Mouse (Mus musculus): ENCODE measurements around the gene Abca17. TPM values are rescaled to one million over a fixed set of nuclear protein-coding genes. Genes with fewer than 3 reads are reported as not detected.

Abca17 gene
- total and polyA plus RNA-seq, 3 experiments, result 0.09 to 0.10 TPM; not detected in 1

DNA sequence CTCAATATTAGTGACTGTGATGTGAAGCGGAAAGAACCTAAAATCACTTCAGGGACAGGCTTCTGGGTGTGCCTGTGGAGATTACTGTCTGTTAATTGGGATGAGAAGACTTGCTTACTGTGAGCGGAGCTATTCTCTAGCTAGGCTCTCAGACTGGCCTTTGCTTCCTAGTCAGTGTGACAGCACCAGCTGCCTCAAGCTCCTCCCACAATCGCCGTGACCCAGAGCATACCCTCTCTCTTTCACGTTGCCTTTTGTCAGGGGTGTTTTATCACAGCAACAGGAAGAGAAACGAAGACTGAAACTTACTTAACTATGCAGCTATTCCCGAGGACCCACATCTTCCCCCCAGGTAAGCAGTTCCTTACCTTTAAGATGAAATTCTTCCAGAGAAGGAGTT, 4.0 kb downstream of the Abca17 start:
- no peak for DNase-seq

GRCm38 (mm10) chr17:24344672-24345071, 6.2 kb downstream of the Abca17 start:
- no peak for DNase-seq

- DNase-seq, result no peak
These were observed 23.2 kb downstream of the Abca17 start for GRCm38 (mm10) chr17:24327656-24328055.

DNA sequence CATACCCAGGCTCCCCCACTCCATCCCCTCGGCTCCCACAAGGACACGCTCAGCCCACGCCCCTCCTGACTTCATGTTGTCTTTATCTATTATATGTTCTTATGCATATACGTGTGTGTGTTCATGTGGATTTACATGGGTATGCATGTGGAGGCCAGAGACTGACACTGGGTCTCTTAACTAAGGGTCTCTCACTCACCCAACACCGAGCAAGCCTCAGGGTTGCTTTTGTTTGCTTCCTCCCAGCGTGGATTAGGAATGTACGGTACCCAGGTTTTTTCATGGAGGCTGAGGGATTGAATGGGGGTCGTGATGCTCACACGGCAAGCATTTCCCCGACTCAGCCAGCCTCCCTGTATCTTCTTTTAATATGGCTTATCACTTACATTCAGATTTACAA, 25.8 kb downstream of the Abca17 start:
- no peak for DNase-seq

DNA sequence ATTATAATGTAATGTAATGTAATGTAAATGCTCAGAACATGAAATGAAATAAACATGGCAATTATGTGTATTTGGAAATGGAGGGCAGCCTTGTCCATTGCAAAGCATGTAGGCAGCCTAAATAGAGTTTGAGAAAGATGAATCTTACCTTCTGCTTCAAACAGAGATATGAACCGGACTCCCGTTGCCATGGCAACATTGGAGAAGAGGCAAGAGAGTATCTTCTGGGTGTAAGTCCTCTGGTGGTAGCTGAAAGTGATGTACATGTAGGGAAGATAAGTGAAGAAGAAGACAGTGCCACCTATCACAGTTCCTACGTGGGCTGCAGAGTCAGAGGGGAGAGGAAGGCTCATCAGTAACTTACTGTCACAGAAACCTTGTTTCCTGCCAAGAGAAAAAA, 30.0 kb downstream of the Abca17 start:
- DNase-seq, result no peak

DNA sequence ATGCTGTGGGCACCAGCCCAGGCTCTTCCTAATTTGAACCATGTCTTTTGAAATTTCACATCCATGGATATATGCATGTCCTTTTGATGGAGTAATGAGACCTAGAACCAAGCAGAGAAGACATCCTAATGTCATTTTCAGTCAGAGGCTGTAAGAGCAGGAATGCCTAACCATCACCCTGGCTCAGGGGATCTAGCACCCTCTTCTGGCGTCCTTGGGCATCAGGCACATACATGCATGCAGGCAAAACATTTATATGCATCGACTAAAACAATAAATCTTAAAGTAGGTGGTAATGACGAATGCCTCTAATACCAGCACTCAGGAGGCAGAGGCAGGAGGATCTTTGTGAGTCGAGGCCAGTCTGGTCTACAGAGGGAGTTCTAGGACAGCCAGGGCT, 43.4 kb downstream of the Abca17 start:
- peak; percentile 52 for DNase-seq

DNA sequence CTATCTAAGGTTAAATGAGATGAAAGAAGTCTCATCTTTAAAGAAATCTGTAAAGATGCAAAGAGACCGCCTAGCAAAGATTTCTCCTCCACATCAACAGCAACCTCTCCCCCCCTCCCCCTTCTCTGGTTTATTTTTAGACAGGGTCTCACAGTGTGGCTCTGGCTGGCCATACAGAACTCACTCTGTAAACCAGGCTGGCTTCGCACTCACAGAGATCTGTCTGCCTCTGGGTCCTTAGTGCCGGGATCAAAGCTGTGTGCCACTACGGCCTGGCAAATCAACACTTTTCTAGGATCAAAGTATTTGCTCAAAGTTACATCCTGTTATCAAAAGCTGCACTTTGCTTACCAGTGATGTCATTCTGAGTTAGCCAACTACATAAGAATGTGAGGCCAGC, 50.2 kb downstream of the Abca17 start:
- no peak for DNase-seq

DNA sequence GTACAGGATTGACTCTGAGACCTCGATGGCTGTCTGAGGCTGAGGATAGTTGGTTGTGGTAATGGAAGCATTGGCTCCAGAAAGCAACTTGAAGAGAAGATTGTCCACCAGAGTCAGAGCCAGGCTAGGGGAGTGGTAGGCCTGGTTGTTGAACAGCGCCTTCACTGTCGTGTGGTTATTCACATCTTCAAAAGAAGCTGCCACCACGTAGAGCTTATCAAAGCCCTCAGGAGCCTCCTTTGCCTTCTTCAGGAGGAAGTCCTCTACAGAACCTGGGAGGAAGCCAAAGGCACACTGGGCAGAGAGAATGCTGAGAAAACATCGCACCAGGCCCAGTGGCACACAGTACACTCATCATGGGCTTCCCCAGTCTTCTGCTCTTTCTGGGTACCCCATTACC, 61.5 kb downstream of the Abca17 start:
- DNase-seq, result no peak

DNA sequence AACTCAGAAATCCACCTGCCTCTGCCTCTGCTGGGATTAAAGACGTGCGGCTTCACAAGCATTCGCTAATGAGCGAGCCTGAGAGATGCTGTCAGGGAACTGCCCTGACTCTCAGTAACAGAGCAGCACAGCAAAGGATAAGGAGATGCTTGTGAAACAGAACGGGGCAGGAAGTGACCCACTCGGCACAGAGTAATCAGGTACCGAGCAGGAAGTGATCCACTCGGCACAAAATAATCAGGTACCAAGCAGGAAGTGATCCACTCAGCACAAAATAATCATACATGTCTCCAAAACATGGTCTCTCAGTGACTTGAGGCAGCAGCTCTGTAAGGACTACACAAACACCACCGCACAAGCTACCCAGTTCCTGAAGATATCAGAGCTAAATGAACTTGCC, 62.4 kb downstream of the Abca17 start:
- no peak for DNase-seq

GRCm38 (mm10) chr17:24285680-24286079, 65.2 kb downstream of the Abca17 start:
- no peak for DNase-seq

GRCm38 (mm10) chr17:24283266-24283818, 67.5 kb downstream of the Abca17 start:
- DNase-seq, result no peak

DNA sequence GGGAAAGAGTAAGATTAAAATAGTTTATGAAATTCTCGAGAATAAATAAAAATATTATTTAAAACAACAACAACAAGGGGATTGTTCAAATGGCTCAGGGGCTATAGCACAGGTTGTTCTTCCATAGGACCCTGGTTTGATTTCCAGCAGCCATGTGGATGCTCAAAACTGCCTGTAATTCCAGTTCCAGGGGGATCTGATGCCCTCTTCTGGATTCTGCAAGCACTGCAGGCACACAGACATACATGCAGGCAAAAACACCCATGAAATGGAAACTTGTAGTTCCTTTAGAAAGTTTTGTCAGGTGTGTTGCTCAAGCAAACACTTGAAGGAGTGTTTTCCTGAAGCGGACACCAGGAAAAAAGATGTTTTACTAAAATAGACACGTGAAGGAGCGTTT, 68.2 kb downstream of the Abca17 start:
- no peak for DNase-seq

DNA sequence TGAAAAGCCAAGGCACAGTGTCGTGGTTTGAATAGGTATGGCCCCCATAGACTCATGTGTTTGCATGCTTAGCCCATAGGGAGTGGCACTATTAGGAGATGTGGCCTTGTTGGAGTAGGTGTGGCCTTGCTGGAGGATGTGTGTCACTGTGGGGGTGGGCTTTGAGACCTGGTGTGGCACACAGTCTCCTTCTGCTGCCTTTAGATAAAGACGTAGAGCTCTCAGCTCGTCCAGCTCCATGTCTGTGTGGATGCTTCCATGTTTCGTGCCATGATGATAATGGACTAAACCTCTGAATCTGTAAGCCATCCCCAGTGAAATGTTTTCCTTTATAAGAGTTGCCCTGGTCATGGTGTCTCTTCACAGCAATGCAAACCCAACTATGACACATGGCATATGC, 71.0 kb downstream of the Abca17 start:
- DNase-seq, result no peak

DNA sequence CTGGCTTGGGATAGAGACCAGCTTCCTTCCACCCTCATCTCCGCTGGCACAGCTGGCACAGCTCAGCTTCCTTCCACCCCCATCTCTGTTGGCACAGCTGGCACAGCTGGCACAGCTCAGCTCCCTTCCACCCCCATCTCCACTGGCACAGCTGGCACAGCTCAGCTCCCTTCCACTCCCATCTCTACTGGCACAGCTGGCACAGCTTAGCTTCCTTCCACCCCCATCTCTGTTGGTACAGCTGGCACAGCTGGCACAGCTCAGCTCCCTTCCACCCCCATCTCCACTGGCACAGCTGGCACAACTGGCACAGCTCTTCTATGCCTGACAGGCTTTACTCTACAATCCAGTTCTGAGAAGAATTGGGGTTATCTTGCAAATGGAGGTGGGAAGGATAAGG, 83.7 kb downstream of the Abca17 start:
- no peak for DNase-seq

DNA sequence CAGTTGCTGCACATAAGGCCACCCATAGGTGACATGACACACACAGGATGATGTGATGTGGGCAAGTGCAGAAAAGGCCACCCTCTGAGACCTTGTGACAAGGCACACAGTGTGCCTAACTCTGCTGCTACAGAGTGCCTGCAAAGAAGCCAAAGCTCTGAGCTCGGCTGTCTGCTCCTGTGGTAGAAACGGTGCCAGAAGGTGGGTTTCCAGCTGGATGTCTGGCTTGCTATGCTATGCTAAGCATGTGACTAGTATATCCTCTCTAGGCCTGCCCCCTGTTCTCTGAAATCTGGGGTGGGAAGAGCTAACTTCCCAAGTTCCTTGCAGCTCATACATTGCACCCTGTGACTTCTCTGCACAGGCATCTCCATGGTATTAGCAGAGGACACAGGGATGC, 86.1 kb downstream of the Abca17 start:
- no peak for DNase-seq

GRCm38 (mm10) chr17:24260516-24260915, 90.4 kb downstream of the Abca17 start:
- DNase-seq, result no peak

- no peak for DNase-seq
These were observed 91.2 kb downstream of the Abca17 start for GRCm38 (mm10) chr17:24259702-24260101.

- DNase-seq, result peak; percentile 69
These were observed 91.9 kb downstream of the Abca17 start for GRCm38 (mm10) chr17:24258981-24259380.

DNA sequence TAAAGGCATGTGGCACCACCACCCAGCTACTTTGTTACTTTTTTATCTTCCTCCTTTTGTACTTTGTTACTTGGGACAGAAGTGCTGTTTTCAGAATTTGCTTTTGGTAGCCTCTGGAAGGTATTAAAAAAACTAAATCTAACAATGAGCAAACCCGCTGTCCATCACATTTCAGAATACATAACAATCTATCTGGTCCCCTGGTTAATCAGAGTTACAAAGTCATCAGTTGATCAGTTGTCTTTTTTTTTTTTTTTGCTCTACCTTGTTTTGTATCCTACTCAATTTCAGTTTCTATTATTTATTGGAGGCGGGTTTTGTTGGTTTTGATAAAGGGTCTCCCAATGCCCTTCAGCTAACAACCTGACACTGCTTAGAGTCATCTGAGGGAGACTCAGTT, 98.5 kb downstream of the Abca17 start:
- DNase-seq, result no peak

- DNase-seq, result peak; percentile 98
These were observed 99.4 kb downstream of the Abca17 start, which contains the start of gene Ccnf for GRCm38 (mm10) chr17:24251320-24252069. Gene Ccnf, minus strand, starts transcription at chr17:24251484.

GRCm38 (mm10) chr17:24250988-24251319, 99.9 kb downstream of the Abca17 start:
- DNase-seq, result no peak

- no peak for DNase-seq
These were observed 102.2 kb downstream of the Abca17 start for GRCm38 (mm10) chr17:24248641-24249040.

GRCm38 (mm10) chr17:24244061-24244460, 106.8 kb downstream of the Abca17 start:
- DNase-seq, result peak; percentile 52

DNA sequence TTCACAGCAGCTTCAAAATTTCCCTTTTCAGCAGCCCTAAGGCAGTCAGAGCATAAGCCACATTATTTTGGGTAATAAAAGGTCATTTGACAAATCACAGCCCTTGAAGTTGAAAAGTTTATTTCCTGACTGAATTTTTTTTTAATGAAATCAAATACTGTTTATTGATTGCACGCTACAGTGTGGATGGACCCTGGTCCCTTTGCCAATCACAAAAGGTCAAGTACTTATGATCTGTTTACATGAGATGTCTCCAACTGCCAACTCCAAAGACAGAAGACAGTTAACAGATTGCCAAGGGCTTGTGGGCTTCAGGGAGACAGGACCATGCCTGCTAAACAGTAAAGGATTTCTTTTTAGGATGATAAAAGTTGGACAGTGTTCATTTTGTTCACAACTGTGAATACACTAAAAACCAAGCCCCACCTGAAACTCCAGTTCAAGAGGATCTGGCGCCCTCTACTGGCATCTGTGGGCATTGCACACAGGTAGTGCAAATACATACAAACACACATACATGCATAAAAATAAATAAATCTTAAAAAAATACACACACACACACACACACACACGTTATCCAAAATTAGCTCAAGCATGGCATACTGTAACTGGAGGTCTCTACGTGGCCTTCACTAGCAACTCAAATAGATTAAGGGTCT, 107.4 kb downstream of the Abca17 start:
- peak; percentile 17 for DNase-seq
